Mouse (Mus musculus) stomach, postnatal 0 days (tissue): ENCODE results near the gene Atp6v0e. TPM values are rescaled to one million over a fixed set of nuclear protein-coding genes. Genes with fewer than 3 reads are reported as not detected.

Experiments
- ATAC-seq: fragments of 200-750 bp; cut with Nextera tagmentation; 2 replicates; pipeline ENCODE4 v1.8.0; 2017; ENCODE audit not compliant: low FRiP score, low TSS enrichment
- DNase-seq: peaks from one replicate; pipeline ENCODE4 v3.0.0-alpha.2; 2016; ENCODE audit warnings: low spot score
- H3K27ac ChIP-seq: fragments of 300-500 bp; sonication (generic); replicated peaks from 2 replicates; pipeline ENCODE4 v1.5.1; 2014; ENCODE audit warnings: mild to moderate bottlenecking, control low read depth
- H3K27me3 ChIP-seq: fragments of 300-500 bp; sonication (generic); 2 replicates; pipeline ENCODE4 v1.6.1; 2014; ENCODE audit warnings: low read length; ENCODE audit not compliant: control insufficient read depth, insufficient read depth
- H3K36me3 ChIP-seq: fragments of 300-500 bp; sonication (generic); 2 replicates; pipeline ENCODE4 v1.6.1; 2014; ENCODE audit warnings: low read length, mixed read lengths; ENCODE audit not compliant: control insufficient read depth, insufficient read depth
- H3K4me1 ChIP-seq: fragments of 300-500 bp; sonication (generic); replicated peaks from 2 replicates; pipeline ENCODE4 v1.6.1; 2014; ENCODE audit warnings: antibody characterized with exemption; ENCODE audit not compliant: control insufficient read depth, insufficient read depth
- H3K4me2 ChIP-seq: fragments of 300-500 bp; sonication (generic); replicated peaks from 2 replicates; pipeline ENCODE4 v1.6.1; 2014; ENCODE audit warnings: low read depth, mild to moderate bottlenecking, control low read depth, moderate library complexity
- H3K4me3 ChIP-seq: fragments of 300-500 bp; sonication (generic); 2 replicates; pipeline ENCODE4 v1.5.1; 2014; ENCODE audit warnings: low read depth, low read length, control low read depth
- H3K9ac ChIP-seq: fragments of 300-500 bp; sonication (generic); 2 replicates; pipeline ENCODE4 v1.6.1; 2014; ENCODE audit warnings: mild to moderate bottlenecking, low read length, control low read depth, mixed read lengths
- H3K9me3 ChIP-seq: fragments of 300-500 bp; sonication (generic); 2 replicates; pipeline ENCODE4 v1.6.1; 2016; ENCODE audit warnings: low read length; ENCODE audit not compliant: control insufficient read depth
- CTCF ChIP-seq: IDR thresholded peaks from 2 replicates; pipeline ENCODE4 v1.5.1; 2016; ENCODE audit warnings: antibody characterized with exemption, low read depth, mild to moderate bottlenecking, moderate library complexity
- EP300 ChIP-seq: optimal IDR thresholded peaks from 2 replicates; pipeline ENCODE3; 2016; ENCODE audit warnings: antibody characterized with exemption
- WGBS: fragments of 180-500 bp; shearing (Covaris S2); extraction: QIAGEN DNeasy Blood & Tissue Kit; methylation state at CpG from one replicate; pipeline ENCODE4 v1.1.7; 2014; 5-methylcytosine and 5-hydroxymethylcytosine counted together
- polyA plus RNA-seq: library from polyadenylated mRNA; unstranded; fragments of >200 nt; fragmentation: Nextera tagmentation; extraction: Ambion mirVana; gene quantifications from 2 replicates; pipeline ENCODE4 v1.2.1, GENCODE M21; 2015

Atp6v0e gene
- 334 and 340 TPM in 2 replicates for polyA plus RNA-seq

GRCm38 (mm10) chr17:26662978-26663683, at the start of gene Atp6v0e:
Atp6v0e (plus strand) TSS chr17:26663231.
- DNase-seq: peak; percentile 96
- Histone ChIP-seq H3K9ac (peak within 1 kb of the TSS; percentile 65), H3K4me2 (peak within 1 kb of the TSS; percentile 87), H3K36me3 (no peaks in the 10 kb centered on the region), H3K9me3 (no peaks in the 10 kb centered on the region), H3K27ac (peak within 1 kb of the TSS; percentile 61; the same call in 1 of the 2 replicates), H3K27me3 (no peaks in the 10 kb centered on the region), H3K4me3 (peak within 1 kb of the TSS; percentile 62), H3K4me1 (peaks cover 4% of the 10 kb centered on the region; the same call in 1 of the 2 replicates)
- ATAC-seq: peak; percentile 90
- 3% methylated on average over 28 of the region's 28 CpGs for WGBS
- peak; percentile 100 for TF ChIP-seq CTCF
- no peak for TF ChIP-seq EP300

GRCm38 (mm10) chr17:26614286-26614685, 48.7 kb upstream of the Atp6v0e start:
- TF ChIP-seq EP300 (no peak), CTCF (no peak)
- no peaks in the 10 kb centered on the region for H3K9me3 ChIP-seq
- no peaks in the 10 kb centered on the region for H3K27me3 ChIP-seq
- H3K36me3 ChIP-seq: peaks cover 3% of the 10 kb centered on the region; the same call in 1 of the 2 replicates
- no peak overlapping the region for H3K9ac ChIP-seq
- H3K4me1 ChIP-seq: peaks cover 10% of the 10 kb centered on the region
- no peak for DNase-seq
- H3K27ac ChIP-seq: no peak overlapping the region
- 72% methylated on average over 6 of the region's 6 CpGs for WGBS
- H3K4me3 ChIP-seq: no peak overlapping the region
- H3K4me2 ChIP-seq: no peak overlapping the region
- ATAC-seq: no peak

DNA sequence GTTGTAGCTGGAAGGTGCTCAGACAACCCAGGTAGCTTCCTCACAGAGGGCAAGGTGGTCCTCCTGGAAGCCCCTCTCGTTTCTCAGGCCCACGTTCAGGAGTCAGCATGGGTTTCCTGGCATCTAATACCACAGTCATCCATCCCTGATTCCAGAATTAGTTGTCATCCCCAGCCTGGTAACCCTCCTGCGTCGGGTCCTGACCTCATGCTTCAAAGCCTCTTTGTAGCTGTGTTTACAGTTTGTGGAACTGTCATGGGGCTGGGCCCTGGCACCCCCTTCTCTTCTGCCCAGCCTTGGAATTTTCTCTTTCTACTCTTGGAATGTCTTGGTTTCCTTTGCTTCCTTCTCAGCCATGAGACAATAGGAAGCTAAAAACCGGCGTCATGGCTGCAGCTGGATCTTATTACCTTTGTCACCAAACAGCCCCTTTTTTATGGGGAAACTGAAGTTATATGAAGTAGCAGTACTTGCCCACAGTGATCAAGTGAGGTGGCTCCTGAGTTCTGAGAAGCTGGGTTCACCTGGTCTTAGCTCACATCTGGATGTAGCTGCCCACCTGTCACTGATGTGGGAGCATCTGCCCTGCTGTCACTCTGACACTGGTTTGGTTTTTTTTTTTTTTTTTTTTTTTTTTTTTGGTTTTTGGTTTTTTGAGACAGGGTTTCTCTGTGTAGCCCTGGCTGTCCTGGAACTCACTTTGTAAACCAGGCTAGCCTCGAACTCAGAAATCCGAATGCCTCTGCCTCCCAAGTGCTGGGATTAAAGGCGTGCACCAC, 48.1 kb upstream of the Atp6v0e start:
- peaks cover 3% of the 10 kb centered on the region; the same call in 1 of the 2 replicates for H3K36me3 ChIP-seq
- H3K9ac ChIP-seq: no peak overlapping the region
- H3K4me1 ChIP-seq: peaks cover 10% of the 10 kb centered on the region
- H3K4me3 ChIP-seq: no peak overlapping the region
- no peak overlapping the region for H3K4me2 ChIP-seq
- ATAC-seq: no peak
- no peaks in the 10 kb centered on the region for H3K9me3 ChIP-seq
- H3K27ac ChIP-seq: no peak overlapping the region
- DNase-seq: no peak
- no peaks in the 10 kb centered on the region for H3K27me3 ChIP-seq
- WGBS: 71% methylated on average over 9 of the region's 9 CpGs
- TF ChIP-seq EP300 (no peak), CTCF (no peak)

- Histone ChIP-seq H3K9ac (no peak overlapping the region), H3K4me3 (no peak overlapping the region), H3K27ac (peak overlapping the region; percentile 77), H3K4me2 (no peak overlapping the region), H3K36me3 (peaks cover 3% of the 10 kb centered on the region; the same call in 1 of the 2 replicates), H3K9me3 (no peaks in the 10 kb centered on the region), H3K27me3 (no peaks in the 10 kb centered on the region), H3K4me1 (no peaks in the 10 kb centered on the region; the same call in none of the 2 replicates)
- DNase-seq: peak; percentile 78
- ATAC-seq: peak; percentile 97
- TF ChIP-seq CTCF (no peak), EP300 (peak; percentile 90)
- 58% methylated on average over 2 of the region's 2 CpGs for WGBS
Observed at GRCm38 (mm10) chr17:26616696-26617095, 46.3 kb upstream of the Atp6v0e start.

DNA sequence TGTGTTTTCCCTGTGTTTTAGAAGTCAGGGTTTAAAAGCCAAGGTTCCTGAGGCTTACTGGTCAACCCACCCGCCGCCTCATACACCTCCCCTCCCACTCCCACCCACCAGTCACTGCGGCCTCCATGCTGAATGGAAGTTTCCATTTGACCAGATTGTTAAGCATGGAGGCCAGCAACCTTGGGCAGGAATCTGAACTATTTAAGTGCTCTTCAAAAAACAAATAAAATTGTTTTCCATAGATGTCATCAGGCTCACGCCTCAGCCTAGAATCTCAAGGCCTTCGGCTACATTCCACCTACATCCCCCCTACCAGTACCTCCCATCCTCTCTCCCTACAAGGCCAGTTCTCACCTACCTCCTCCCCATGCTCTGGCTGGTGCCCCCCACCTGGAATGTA, 44.5 kb upstream of the Atp6v0e start:
- no peaks in the 10 kb centered on the region for H3K27me3 ChIP-seq
- H3K9me3 ChIP-seq: no peaks in the 10 kb centered on the region
- DNase-seq: no peak
- WGBS: 74% methylated on average over 5 of the region's 5 CpGs
- H3K27ac ChIP-seq: no peak overlapping the region; the same call in 1 of the 2 replicates
- no peak overlapping the region for H3K4me2 ChIP-seq
- H3K9ac ChIP-seq: no peak overlapping the region
- H3K4me3 ChIP-seq: no peak overlapping the region
- TF ChIP-seq CTCF: no peak
- TF ChIP-seq EP300: no peak
- H3K4me1 ChIP-seq: no peaks in the 10 kb centered on the region; the same call in 1 of the 2 replicates
- peaks cover 3% of the 10 kb centered on the region; the same call in 1 of the 2 replicates for H3K36me3 ChIP-seq
- no peak for ATAC-seq
